Mouse (Mus musculus) neutrophil, adult 5-6 weeks (primary cell): ENCODE measurements around the gene Tmem131. TPM values are rescaled to one million over a fixed set of nuclear protein-coding genes. Genes with fewer than 3 reads are reported as not detected.

Experiments
- ATAC-seq: fragments of 151-379, 151-347 bp; 2 replicates; pipeline ENCODE4 v1.8.0; 2017; ENCODE audit warnings: mild to moderate bottlenecking, moderate TSS enrichment; ENCODE audit not compliant: insufficient number of reproducible peaks, poor library complexity, low FRiP score, severe bottlenecking; ENCODE audit errors: extremely low read depth
- total RNA-seq: library from RNA; stranded (forward); fragments of 200-1000 nt; gene quantifications from 2 replicates; pipeline ENCODE4 v1.2.3, GENCODE M21; 2017

The Tmem131 gene
- total RNA-seq, 1 experiment from 2014 or later, result 43.4 TPM

- ATAC-seq, result no peak
These were observed 176.8 kb downstream of the Tmem131 start for GRCm38 (mm10) chr1:36766431-36767205.

GRCm38 (mm10) chr1:36761568-36761967 lies 181.9 kb downstream of the Tmem131 start, which contains the start of gene Zap70:
Zap70 (plus strand) TSS chr1:36761798.
- peak; percentile 25; the same call in 1 of the 2 replicates for ATAC-seq

- no peak for ATAC-seq
These were observed 182.4 kb downstream of the Tmem131 start for GRCm38 (mm10) chr1:36761061-36761460.

GRCm38 (mm10) chr1:36760401-36760800 lies 183.1 kb downstream of the Tmem131 start:
- ATAC-seq, result no peak

GRCm38 (mm10) chr1:36759076-36759475 lies 184.4 kb downstream of the Tmem131 start:
- ATAC-seq, result no peak

GRCm38 (mm10) chr1:36758553-36758952 lies 184.9 kb downstream of the Tmem131 start:
- no peak for ATAC-seq

GRCm38 (mm10) chr1:36753932-36754675 lies 189.4 kb downstream of the Tmem131 start:
- no peak for ATAC-seq

- ATAC-seq, result no peak
These were observed 197.0 kb downstream of the Tmem131 start for GRCm38 (mm10) chr1:36746452-36746851.

- ATAC-seq, result no peak
These were observed 197.8 kb downstream of the Tmem131 start for GRCm38 (mm10) chr1:36745661-36746060.

GRCm38 (mm10) chr1:36744268-36744944 lies 199.1 kb downstream of the Tmem131 start:
- peak; percentile 77 for ATAC-seq

GRCm38 (mm10) chr1:36743046-36743445 lies 200.4 kb downstream of the Tmem131 start:
- no peak for ATAC-seq

Other genes with a start within 250 kb of the Tmem131 start
- not detected in 2 replicates for gene 4933424G06Rik, start 233.5 kb downstream of the Tmem131 start, total RNA-seq
- 53.7 and 59.8 TPM in 2 replicates for gene Actr1b, start 229.2 kb downstream of the Tmem131 start, total RNA-seq
- 7.1 and 12.8 TPM in 2 replicates for gene Zap70, start 181.9 kb downstream of the Tmem131 start, total RNA-seq
- gene Vwa3b, start 82.9 kb upstream of the Tmem131 start, total RNA-seq, result 0.25 and 0.35 TPM in 2 replicates